Mouse (Mus musculus) midbrain, postnatal 0 days (tissue): ENCODE measurements at regions not wholly inside any gene's neighbourhood (a gene's known extent, or its start where the extent isn't known, plus 50 kb on each side); places are given as distances from the start of the nearest gene placed in this dataset.

Experiments used
- ATAC-seq: fragments of 200-750 bp; cut with Nextera tagmentation; 2 replicates; pipeline ENCODE4 v1.8.0; 2017; ENCODE audit warnings: moderate number of reproducible peaks, mild to moderate bottlenecking, moderate TSS enrichment, moderate library complexity; ENCODE audit not compliant: low FRiP score
- DNase-seq: peaks from one replicate; pipeline ENCODE4 v3.0.0-alpha.2; 2015; ENCODE audit warnings: low spot score
- H3K27ac ChIP-seq: fragments of 300-500 bp; sonication (generic); 2 replicates; pipeline ENCODE4 v1.5.1; 2014; ENCODE audit warnings: low read depth, mild to moderate bottlenecking, low read length, mixed read lengths
- H3K27me3 ChIP-seq: fragments of 300-500 bp; sonication (generic); 2 replicates; pipeline ENCODE4 v1.6.1; 2014; ENCODE audit warnings: low read length, control low read depth, mixed read lengths; ENCODE audit not compliant: insufficient read depth
- H3K36me3 ChIP-seq: fragments of 300-500 bp; sonication (generic); 2 replicates; pipeline ENCODE4 v1.6.1; 2014; ENCODE audit warnings: low read length, control low read depth, mixed read lengths; ENCODE audit not compliant: insufficient read depth
- H3K4me1 ChIP-seq: fragments of 300-500 bp; sonication (generic); 2 replicates; pipeline ENCODE4 v1.6.1; 2014; ENCODE audit warnings: mild to moderate bottlenecking, control low read depth, antibody characterized with exemption, low read length, mixed read lengths; ENCODE audit not compliant: insufficient read depth
- H3K4me2 ChIP-seq: fragments of 300-500 bp; sonication (generic); 2 replicates; pipeline ENCODE4 v1.6.1; 2014; ENCODE audit warnings: low read depth, mild to moderate bottlenecking, low read length, mixed read lengths; ENCODE audit not compliant: poor library complexity, severe bottlenecking
- H3K4me3 ChIP-seq: fragments of 300-500 bp; sonication (generic); 2 replicates; pipeline ENCODE4 v1.5.1; 2014; ENCODE audit warnings: low read depth, mild to moderate bottlenecking, low read length, moderate library complexity
- H3K9ac ChIP-seq: fragments of 300-500 bp; sonication (generic); replicated peaks from 2 replicates; pipeline ENCODE4 v1.6.1; 2014; ENCODE audit warnings: mild to moderate bottlenecking, low read length, moderate library complexity, mixed read lengths; ENCODE audit not compliant: poor library complexity, severe bottlenecking
- H3K9me3 ChIP-seq: fragments of 300-500 bp; sonication (generic); 2 replicates; pipeline ENCODE4 v1.6.1; 2016; ENCODE audit warnings: low read length, control low read depth
- CTCF ChIP-seq: IDR thresholded peaks from 2 replicates; pipeline ENCODE4 v1.5.1; 2016; ENCODE audit warnings: antibody characterized with exemption, mild to moderate bottlenecking
- WGBS: fragments of 180-500 bp; shearing (Covaris S2); extraction: QIAGEN DNeasy Blood & Tissue Kit; methylation state at CpG from one replicate; pipeline ENCODE4 v1.1.7; 2014; 5-methylcytosine and 5-hydroxymethylcytosine counted together

DNA sequence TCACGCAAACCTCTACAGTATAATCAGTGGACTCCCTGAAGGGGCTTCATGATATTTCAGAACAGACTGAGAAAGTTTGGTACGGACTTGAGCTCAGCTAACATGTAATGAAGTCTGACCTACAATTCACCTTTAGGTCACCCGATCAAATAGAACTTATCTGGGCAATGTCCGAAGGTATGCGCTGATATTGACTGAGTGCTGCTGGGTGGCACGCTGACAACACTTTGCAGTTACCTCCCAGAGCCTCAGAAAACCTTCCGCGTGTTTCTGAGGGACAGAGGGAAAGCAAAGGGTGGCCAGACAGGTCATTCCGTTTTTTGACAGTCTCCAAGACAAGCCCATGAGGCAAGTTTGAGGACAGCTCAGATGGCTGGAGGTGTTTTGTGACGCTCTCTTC is 115.3 kb upstream of the Nr2f2 start:
- Histone ChIP-seq H3K27me3 (no peaks in the 10 kb centered on the region), H3K4me2 (no peak overlapping the region), H3K27ac (no peak overlapping the region), H3K4me3 (no peak overlapping the region), H3K9ac (no peak overlapping the region), H3K4me1 (no peaks in the 10 kb centered on the region), H3K36me3 (no peaks in the 10 kb centered on the region), H3K9me3 (no peaks in the 10 kb centered on the region)
- ATAC-seq (no peak), DNase-seq (no peak)
- WGBS, result 92% methylated on average over 10 of the region's 10 CpGs
- no peak for TF ChIP-seq CTCF

DNA sequence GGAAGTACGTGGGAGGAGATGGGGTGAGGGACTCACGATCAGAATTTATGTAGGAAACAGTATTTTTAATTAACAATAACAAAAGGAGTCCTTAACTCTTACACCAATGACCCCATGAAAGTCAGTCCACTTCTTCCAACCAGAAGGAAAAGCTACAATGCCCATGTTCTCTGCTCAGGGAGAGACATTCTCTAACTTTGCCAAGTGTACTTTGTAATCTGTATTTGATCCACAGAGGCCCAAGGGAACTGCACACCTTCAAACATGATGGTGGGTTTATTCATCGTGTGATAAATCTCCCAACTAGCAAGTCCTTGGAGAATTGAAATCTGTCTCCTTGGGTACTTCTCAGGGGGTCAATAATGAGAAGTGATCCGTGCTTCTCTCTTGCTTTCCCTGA is 106.3 kb upstream of the Nr2f2 start:
- Histone ChIP-seq H3K9ac (no peak overlapping the region), H3K9me3 (no peaks in the 10 kb centered on the region), H3K4me3 (no peak overlapping the region), H3K4me1 (no peaks in the 10 kb centered on the region), H3K4me2 (no peak overlapping the region), H3K27ac (no peak overlapping the region), H3K27me3 (no peaks in the 10 kb centered on the region), H3K36me3 (no peaks in the 10 kb centered on the region)
- no peak for TF ChIP-seq CTCF
- 83% methylated on average over 4 of the region's 4 CpGs for WGBS
- no peak for ATAC-seq
- no peak for DNase-seq

DNA sequence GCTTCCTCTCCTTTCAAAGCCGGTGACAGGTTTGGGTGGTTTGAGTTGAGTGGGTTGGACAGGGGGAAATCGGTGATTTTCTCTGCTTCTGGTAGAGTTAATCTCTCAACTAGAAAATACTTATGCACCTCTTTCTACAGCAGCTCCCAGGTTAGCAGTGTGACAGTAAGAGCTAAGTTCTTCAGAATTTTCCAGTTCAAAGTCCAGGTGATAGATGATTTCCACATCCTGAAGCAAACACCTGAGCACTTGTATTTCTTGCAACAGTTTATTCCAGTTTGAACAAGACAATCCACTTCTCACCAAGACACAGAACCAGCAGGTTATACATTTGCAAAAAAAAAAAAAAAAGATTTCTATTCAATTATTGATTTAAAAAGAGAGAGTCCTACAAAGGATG is 104.0 kb upstream of the Nr2f2 start:
- Histone ChIP-seq H3K9ac (no peak overlapping the region), H3K27ac (no peak overlapping the region), H3K4me3 (no peak overlapping the region), H3K27me3 (no peaks in the 10 kb centered on the region), H3K4me2 (no peak overlapping the region), H3K9me3 (no peaks in the 10 kb centered on the region), H3K4me1 (no peaks in the 10 kb centered on the region), H3K36me3 (no peaks in the 10 kb centered on the region)
- ATAC-seq (no peak), DNase-seq (no peak)
- no peak for TF ChIP-seq CTCF
- WGBS, result 95% methylated on average over 2 of the region's 2 CpGs

DNA sequence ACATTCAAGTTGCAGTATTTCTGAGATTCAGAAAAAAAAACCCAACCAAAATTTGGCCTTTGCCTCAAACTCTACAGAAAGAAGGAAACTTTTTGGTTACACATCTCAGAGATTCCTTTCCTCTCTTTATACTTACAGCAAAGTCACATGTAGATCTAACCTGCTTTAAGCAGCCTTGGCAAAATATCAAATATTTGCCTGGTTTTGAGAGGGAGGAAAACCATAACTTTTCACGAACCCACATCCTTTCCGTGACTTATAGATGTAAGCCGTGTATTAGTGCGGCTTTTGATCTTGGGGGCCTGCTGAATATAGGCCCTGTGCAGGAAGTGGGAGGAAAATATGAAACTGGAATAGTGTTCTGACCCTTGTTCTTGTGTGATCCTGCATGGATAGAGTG is 95.6 kb upstream of the Nr2f2 start:
- Histone ChIP-seq H3K36me3 (no peaks in the 10 kb centered on the region), H3K4me3 (no peak overlapping the region), H3K27me3 (no peaks in the 10 kb centered on the region), H3K9ac (no peak overlapping the region), H3K4me2 (no peak overlapping the region), H3K9me3 (no peaks in the 10 kb centered on the region), H3K4me1 (no peaks in the 10 kb centered on the region), H3K27ac (no peak overlapping the region)
- no peak for TF ChIP-seq CTCF
- ATAC-seq, result no peak
- 93% methylated on average over 4 of the region's 4 CpGs for WGBS
- no peak for DNase-seq

DNA sequence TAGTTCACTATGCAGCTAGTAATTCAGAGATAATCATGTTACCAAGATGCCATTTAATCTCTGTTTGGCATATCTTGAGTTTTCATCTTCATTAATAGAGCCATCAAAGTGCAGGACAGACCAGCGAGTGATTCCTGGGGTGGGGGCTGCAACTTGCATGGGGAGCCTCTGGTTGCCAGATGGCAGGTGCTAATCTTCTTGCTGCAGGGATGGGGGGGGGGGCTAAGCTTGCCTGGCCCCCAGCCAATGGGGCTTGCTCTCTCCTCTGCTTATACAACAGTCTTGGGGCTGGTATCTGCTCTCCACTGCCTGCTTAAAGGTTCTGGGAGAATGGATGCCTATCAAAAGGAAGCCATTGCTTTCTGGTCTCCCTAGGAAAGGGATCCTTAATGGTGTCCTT is 88.0 kb upstream of the Nr2f2 start:
- no peak overlapping the region for H3K9ac ChIP-seq

DNA sequence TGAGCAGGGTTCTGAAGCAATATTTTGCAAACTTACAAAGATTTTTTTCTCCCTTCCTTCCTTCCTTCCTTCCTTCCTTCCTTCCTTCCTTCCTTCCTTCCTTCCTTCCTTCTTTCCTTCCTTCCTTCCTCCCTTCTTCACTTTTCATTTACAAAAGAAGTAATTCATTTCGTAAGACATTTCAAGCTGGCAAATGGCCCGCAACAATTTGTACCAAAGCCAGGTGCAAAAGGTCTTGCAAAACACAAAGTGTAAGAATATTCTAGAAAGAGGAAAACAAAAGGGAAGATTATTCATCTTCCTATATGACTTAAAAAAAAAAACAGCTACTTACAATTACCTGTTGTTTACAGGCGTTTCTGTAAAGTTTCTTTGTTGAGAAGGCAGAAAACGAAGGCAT is 86.3 kb upstream of the Nr2f2 start:
- DNase-seq, result no peak
- Histone ChIP-seq H3K9me3 (no peaks in the 10 kb centered on the region), H3K27ac (no peak overlapping the region), H3K9ac (no peak overlapping the region), H3K4me3 (no peak overlapping the region), H3K4me1 (no peaks in the 10 kb centered on the region), H3K4me2 (no peak overlapping the region), H3K27me3 (no peaks in the 10 kb centered on the region), H3K36me3 (no peaks in the 10 kb centered on the region)
- TF ChIP-seq CTCF, result no peak
- no peak for ATAC-seq
- WGBS, result 66% methylated on average over 4 of the region's 4 CpGs

More for the DNA sequence above, 88.0 kb upstream of the Nr2f2 start:
- TF ChIP-seq CTCF, result no peak
- H3K27ac ChIP-seq, result no peak overlapping the region
- no peak overlapping the region for H3K4me3 ChIP-seq
- ATAC-seq (no peak), DNase-seq (peak; percentile 62)
- H3K27me3 ChIP-seq, result no peaks in the 10 kb centered on the region
- no peaks in the 10 kb centered on the region for H3K9me3 ChIP-seq
- H3K4me2 ChIP-seq, result no peak overlapping the region
- no peaks in the 10 kb centered on the region for H3K36me3 ChIP-seq
- 30% methylated on average over 1 of the region's 1 CpGs for WGBS
- H3K4me1 ChIP-seq, result no peaks in the 10 kb centered on the region

DNA sequence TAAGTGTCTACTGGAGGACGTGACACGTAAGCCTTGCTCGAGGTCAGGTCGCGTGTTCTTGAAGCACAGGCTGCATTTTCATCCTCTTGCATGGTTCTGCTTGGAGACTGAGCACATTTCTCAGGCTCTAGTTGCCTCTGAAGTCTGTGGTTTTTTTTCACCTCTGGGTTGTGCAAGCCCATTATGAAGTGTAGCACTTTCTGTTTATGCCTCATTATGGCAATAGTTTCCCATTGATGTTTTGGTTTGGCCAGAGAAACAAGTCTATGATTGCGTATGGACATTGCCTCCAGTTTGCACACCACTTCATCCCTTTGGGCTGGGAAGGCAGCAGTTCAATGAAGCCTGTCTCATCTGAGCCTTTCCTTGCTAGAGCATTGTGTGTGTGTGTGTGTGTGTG is 72.4 kb upstream of the Nr2f2 start:
- H3K4me1 ChIP-seq, result no peaks in the 10 kb centered on the region
- ATAC-seq, result no peak
- H3K4me3 ChIP-seq, result no peak overlapping the region
- H3K4me2 ChIP-seq, result no peak overlapping the region
- H3K36me3 ChIP-seq, result no peaks in the 10 kb centered on the region
- WGBS, result 93% methylated on average over 6 of the region's 6 CpGs
- no peaks in the 10 kb centered on the region for H3K9me3 ChIP-seq
- H3K27ac ChIP-seq, result no peak overlapping the region
- TF ChIP-seq CTCF, result no peak
- H3K9ac ChIP-seq, result no peak overlapping the region
- no peaks in the 10 kb centered on the region for H3K27me3 ChIP-seq
- DNase-seq, result no peak
